In genomic region chr10:61248596-61249114, GRCm38 (mm10) we compare ENCODE assay signal across 37 mouse cellular contexts. TPM values are rescaled to one million over a fixed set of nuclear protein-coding genes. Genes with fewer than 3 reads are reported as not detected.
"Had no signal": no experiment of that assay in that cellular context is flagged by ENCODE, and none has a peak within 500 bp of the region (broad histone marks: within the 10 kb centered on the region; RNA-seq: fewer than 3 reads in every experiment).

No protein-coding gene starts in this region.

- H3K9ac ChIP-seq: hindbrain, embryonic 12.5 days; hindbrain, embryonic 14.5 days; intestine, embryonic 15.5 days; kidney, embryonic 15.5 days; limb, embryonic 12.5 days; liver, embryonic 13.5 days had no signal

- ATAC-seq: hindbrain, embryonic 16.5 days; inflammation-experienced regulatory T-cells, adult 6 months; intestine, embryonic 15.5 days; intestine, postnatal 0 days had no signal

- H3K4me2 ChIP-seq: heart, embryonic 12.5 days; hindbrain, embryonic 12.5 days; hindbrain, embryonic 14.5 days; intestine, embryonic 15.5 days; kidney, embryonic 15.5 days; limb, embryonic 12.5 days; liver, embryonic 11.5 days; liver, embryonic 13.5 days had no signal

- H3K4me3 ChIP-seq: gastrocnemius, adult 2 months; heart, embryonic 10.5 days; heart, embryonic 12.5 days; hindbrain, embryonic 10.5 days; hindbrain, embryonic 12.5 days; intestine, embryonic 15.5 days; kidney, embryonic 15.5 days; left cerebral cortex, adult 2 months; limb, embryonic 10.5 days; limb, embryonic 12.5 days; liver, embryonic 13.5 days had no signal

- H3K36me3 ChIP-seq: heart, embryonic 10.5 days; heart, embryonic 12.5 days; hindbrain, embryonic 10.5 days; hindbrain, embryonic 12.5 days; intestine, embryonic 15.5 days; kidney, embryonic 15.5 days; limb, embryonic 10.5 days; limb, embryonic 12.5 days; liver, embryonic 13.5 days had no signal

- DNase-seq: gastrocnemius, adult 2 months; gastrocnemius, postnatal 10 days; gastrocnemius, postnatal 25 days; heart, adult 18-20 months; heart, postnatal 10 days; heart, postnatal 4 days; kidney, adult 2 months; kidney, adult 9 months; kidney, postnatal 14 days; kidney, postnatal 36 days; layer of hippocampus, adult 9-11 months; liver; liver, embryonic 13.5 days had no signal

- H3K27ac ChIP-seq: gastrocnemius, adult 2 months; heart, embryonic 10.5 days; hindbrain, embryonic 12.5 days; hindbrain, embryonic 14.5 days; intestine, embryonic 15.5 days; kidney, embryonic 15.5 days; kidney, postnatal 0 days; left cerebral cortex, adult 2 months; liver, embryonic 13.5 days had no signal

- H3K9me3 ChIP-seq: heart, embryonic 10.5 days; heart, embryonic 12.5 days; hindbrain, embryonic 10.5 days; hindbrain, embryonic 12.5 days; intestine, embryonic 15.5 days; kidney, embryonic 15.5 days; limb, embryonic 10.5 days; limb, embryonic 12.5 days; liver, embryonic 13.5 days had no signal

- H3K4me1 ChIP-seq: intestine, embryonic 15.5 days; liver, embryonic 13.5 days had no signal

- H3K27me3 ChIP-seq: heart, embryonic 12.5 days; hindbrain, embryonic 12.5 days; intestine, embryonic 15.5 days; kidney, embryonic 15.5 days; limb, embryonic 12.5 days; liver, embryonic 13.5 days had no signal

RNA-seq across cellular contexts. Expression of gene Adamts14, which starts 24.6 kb away (rescaled TPM):
- total RNA-seq: granulocyte monocyte progenitor cell, adult 5-6 weeks had no signal
- polyA plus RNA-seq: inflammation-experienced regulatory T-cells, adult 6 months had no signal

RNA-seq across cellular contexts. Expression of gene Prf1, which starts 49.0 kb away (rescaled TPM):
- total RNA-seq: gastrocnemius, adult 2 months; gastrocnemius, postnatal 10 days; gastrocnemius, postnatal 25 days; gastrocnemius, postnatal 4 days; granulocyte monocyte progenitor cell, adult 5-6 weeks; heart, postnatal 10 days; heart, postnatal 25 days; layer of hippocampus, adult 18-20 months; layer of hippocampus, adult 8-10 months; layer of hippocampus, postnatal 14 days; left cerebral cortex, adult 2 months; left cerebral cortex, postnatal 14 days; left cerebral cortex, postnatal 36 days had no signal
- polyA plus RNA-seq: heart, embryonic 10.5 days; heart, embryonic 12.5 days; hindbrain, embryonic 10.5 days; hindbrain, embryonic 12.5 days; hindbrain, embryonic 16.5 days; intestine, embryonic 15.5 days; intestine, postnatal 0 days; kidney, embryonic 15.5 days; limb, embryonic 10.5 days; limb, embryonic 12.5 days; limb, embryonic 14.5 days; liver, embryonic 13.5 days had no signal
